Mouse (Mus musculus) cortical plate, adult 2 months (tissue): ENCODE measurements around the gene Dst.

Experiments
- CTCF ChIP-seq: fragments of 200-500 bp; IDR thresholded peaks from 2 replicates; pipeline ENCODE4 v1.5.1; 2011; ENCODE audit warnings: mild to moderate bottlenecking, control low read depth, low read length; ENCODE audit not compliant: insufficient read depth; ENCODE audit errors: extremely low read depth
- POLR2A ChIP-seq: fragments of 200-500 bp; IDR thresholded peaks from 2 replicates; pipeline ENCODE4 v1.6.1; 2011; ENCODE audit warnings: mild to moderate bottlenecking, low read length, control low read depth; ENCODE audit not compliant: insufficient read depth; ENCODE audit errors: extremely low read depth

DNA sequence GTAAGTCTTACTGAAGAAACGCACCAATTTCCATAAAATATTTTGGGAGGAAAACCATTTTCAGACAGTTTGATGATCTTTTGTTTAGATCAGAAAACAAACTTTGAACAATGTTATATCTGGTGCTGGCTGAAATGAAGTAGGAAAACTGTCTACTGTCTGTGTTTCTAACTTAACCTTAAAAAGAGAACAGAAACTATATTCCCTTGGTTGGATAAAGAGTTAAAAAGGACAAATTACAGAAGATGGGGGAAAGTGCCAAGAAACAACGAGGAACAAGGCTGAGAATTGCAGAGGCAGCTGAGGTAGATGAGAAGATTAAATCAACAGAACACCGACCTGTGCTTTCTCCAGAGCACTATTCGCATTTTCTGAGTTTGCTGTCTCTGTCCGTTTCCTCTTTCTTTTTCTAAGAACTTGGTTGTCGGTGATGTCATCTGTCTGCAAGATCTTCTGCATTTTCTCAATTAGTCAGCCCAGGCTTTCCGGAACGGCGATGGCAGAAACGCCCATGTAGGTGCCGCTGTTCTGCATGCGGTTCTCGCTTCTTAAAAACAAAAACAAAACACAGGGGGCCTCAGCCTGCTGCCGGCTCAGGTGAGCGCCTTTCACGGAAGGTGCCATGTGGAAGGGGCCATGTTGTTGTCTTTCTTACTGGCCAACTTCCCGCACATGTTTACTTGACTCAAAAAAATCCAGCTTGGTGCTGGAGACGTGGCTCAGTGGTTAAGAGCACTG lies 24.8 kb upstream of the Dst start:
- no peak for TF ChIP-seq POLR2A
- no peak for TF ChIP-seq CTCF
